Mouse (Mus musculus) embryonic stem cell, embryonic (primary cell): ENCODE data around the gene Scarf1.

ENCODE experiments used
- CTCF ChIA-PET, 4 experiments: fragments of 300-600 bp in 2 of 4; fragments of 350-600 bp in 2 of 4; sonication (Branson Sonifier 250); formaldehyde crosslinking; loops; one replicate each; lab custom pipeline; 2022; ENCODE audit warnings: inconsistent platforms in 2 of 4; lab: Charles Lee
- POLR2A ChIA-PET, 4 experiments: fragments of 300-600 bp in 2 of 4; fragments of 350-600 bp in 2 of 4; sonication (Branson Sonifier 250); formaldehyde crosslinking; loops; one replicate each; lab custom pipeline; 2022; ENCODE audit warnings: antibody characterized with exemption in 4 of 4, inconsistent platforms in 1 of 4; lab: Charles Lee

Gene Scarf1

DNA sequence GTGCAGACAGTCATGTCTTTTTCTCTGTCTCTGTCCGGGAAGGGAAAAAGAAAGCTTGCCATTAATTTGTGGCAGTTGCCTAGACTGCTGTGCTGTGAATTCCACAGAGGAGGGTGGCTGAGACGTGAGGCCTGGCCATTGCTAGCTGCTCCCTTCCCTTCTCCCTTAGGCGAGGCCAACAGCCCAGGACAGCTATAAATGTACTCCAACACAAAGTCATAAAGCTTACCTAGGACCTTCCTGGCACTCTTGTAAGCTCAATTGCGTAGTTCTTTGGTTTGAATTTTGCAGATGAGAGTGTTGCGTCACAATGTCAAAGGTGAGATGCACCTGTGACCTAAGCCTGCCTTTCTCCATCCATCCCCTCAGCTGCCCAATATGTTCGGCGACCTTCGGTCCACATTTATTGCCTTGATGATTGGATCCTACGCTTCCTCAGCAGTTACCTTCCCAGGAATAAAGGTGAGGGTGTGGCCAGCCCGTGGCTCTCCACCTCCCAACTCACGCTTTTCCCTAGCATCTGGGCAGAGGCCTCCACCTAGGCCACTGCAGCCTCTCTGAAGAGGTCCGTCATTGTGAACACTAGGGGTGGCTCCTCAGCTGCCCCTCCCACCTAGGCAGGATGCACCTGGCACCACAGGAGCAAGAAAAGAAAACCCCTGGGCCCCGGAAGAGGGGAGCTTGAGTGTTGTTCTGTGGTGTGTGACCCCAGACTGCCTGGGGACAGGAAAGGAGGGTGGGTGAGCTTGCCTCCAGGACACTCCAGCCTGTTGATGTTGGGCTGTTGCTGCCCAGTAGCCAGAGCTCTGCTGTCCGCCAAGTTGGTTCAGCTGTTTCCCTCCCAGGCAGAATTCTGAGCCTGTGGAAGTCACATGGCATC lies 47.4 kb downstream of the Scarf1 start:
- CTCF ChIA-PET = interaction anchor here in 2 of 4 experiments (0.7 to 5.9 kb wide), 3 partner anchors 12 to 29 kb away, joined by 3 to 39 read pairs (median 3); partner anchors contain the start of gene Slc43a2 (in 1 of the 2)
- POLR2A ChIA-PET = interaction anchor here in 3 of 4 experiments (0.6 to 1.7 kb wide), 12 partner anchors 8 to 45 kb away, joined by 3 to 5 read pairs (median 3); partner anchors contain the start of gene Pitpna (in 1 of the 3)

DNA sequence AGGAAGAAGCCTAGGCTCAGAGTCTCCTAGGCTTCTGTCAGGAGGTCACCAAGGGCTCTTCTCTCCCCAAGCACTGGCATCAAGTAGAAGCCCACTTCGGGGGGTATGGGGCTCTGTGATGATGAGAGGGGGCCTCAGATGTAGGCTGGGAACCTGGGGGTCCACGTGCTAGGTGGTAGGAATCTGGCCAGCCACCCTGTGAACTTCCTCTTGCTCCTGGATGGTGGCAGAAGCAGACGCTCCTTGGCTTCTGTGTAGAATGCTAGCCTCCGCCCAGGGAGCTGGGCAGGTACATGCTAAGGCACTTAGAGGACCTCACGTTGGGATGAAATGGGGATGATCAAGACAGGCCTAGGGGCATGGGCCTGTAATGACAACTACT lies 48.1 kb downstream of the Scarf1 start:
- ChIA-PET POLR2A (interaction anchor here in 3 of 4 experiments (0.6 to 1.6 kb wide), 7 partner anchors 9 to 44 kb away, joined by 3 to 5 read pairs (median 3); partner anchors contain the start of gene Pitpna (in 1 of the 3)), CTCF (no interaction called here)

DNA sequence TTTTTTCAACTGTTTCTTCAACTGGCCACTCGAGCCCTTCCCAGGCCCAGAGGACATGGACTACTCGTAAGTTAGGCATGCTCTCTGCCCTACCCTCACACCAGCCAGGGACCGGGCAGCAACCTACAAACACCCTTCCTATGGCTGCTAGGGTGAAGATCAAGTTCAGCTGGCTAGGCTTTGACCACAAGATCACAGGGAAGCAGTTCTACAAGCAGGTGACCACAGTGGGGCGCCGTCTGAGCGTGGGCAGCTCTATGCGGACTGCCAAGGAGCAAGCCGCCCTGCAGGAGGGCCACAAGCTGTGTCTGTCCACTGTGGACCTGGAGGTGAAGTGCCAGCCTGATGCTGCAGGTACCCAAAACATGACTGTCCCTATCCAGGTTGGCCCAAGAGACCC lies 49.5 kb downstream of the Scarf1 start:
- ChIA-PET CTCF (interaction anchor here in 3 of 4 experiments (0.6 to 3.3 kb wide), 5 partner anchors 11 to 940 kb away, joined by 3 to 10 read pairs (median 4); no protein-coding TSS in a partner anchor), POLR2A (interaction anchor here in 2 of 4 experiments (1.1 to 2.0 kb wide), 6 partner anchors 10 to 62 kb away, joined by 3 to 8 read pairs (median 4); no protein-coding TSS in a partner anchor)

DNA sequence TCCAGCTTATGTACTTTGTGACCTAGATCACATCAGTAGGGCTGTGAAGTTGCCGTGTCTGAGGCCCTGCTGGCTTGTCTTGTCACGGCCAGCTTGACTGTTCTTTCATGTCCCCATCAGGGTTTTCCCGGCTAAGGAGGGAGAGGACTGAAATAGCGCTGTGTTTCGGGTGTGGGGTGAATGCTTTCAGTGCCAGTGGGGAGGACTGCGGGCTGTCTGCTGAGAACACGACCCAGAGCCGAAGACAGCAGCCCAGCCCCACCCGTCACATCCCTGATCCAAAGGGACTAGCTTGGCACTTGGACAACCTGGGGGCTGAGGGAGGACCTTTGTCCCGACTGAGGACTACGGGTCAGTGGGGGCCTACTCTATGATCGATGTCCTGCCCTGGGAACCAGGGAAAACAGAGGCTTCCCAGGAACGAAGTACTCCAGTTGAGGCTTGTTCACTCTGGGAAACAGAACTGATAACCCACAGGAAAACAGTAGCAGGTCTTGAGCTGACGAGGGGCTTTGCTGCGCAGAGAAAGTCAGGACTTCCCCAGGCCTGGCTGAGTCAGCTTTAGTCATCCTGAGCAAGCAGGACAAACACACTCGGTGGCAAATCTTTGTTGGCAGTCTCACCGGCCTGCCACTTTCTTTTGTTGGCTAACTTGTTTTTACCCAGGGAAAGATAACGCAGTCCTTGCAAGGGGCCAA lies 50.7 kb downstream of the Scarf1 start:
- CTCF ChIA-PET = interaction anchor here in 2 of 4 experiments (2.0 to 3.3 kb wide), 2 partner anchors 10 to 34 kb away, joined by 6 to 10 read pairs; no protein-coding TSS in a partner anchor
- POLR2A ChIA-PET = interaction anchor here in 2 of 4 experiments (0.8 to 2.0 kb wide), 9 partner anchors 9 to 99 kb away, joined by 3 to 8 read pairs (median 4); no protein-coding TSS in a partner anchor

DNA sequence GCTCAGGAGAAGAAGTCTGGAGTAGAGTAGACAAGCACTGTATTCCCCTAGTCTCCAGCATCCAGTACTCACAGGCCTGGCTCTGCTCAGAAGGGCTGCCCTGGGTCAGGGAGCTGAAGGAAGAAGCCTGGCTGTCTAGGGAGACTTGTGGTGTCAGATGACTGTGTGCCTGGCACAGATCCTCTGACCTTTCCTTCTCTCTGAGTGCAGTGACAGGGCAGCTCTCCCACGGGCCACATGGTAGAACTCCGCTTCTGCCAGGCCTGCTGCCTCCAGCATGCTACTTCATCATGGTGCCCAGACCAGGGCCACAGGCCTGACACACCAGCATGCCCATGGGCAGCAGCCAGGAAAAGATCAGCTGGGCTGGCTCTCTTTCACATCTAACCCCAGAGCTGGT lies 52.5 kb downstream of the Scarf1 start:
- POLR2A ChIA-PET = interaction anchor here in 3 of 4 experiments (0.5 to 2.1 kb wide), 7 partner anchors 10 to 55 kb away, joined by 3 to 5 read pairs (median 4); partner anchors contain the start of gene Pitpna (in 1 of the 3)
- CTCF ChIA-PET = interaction anchor here in 2 of 4 experiments (0.6 to 1.5 kb wide), 3 partner anchors 10 to 55 kb away, joined by 3 to 4 read pairs (median 3); no protein-coding TSS in a partner anchor

DNA sequence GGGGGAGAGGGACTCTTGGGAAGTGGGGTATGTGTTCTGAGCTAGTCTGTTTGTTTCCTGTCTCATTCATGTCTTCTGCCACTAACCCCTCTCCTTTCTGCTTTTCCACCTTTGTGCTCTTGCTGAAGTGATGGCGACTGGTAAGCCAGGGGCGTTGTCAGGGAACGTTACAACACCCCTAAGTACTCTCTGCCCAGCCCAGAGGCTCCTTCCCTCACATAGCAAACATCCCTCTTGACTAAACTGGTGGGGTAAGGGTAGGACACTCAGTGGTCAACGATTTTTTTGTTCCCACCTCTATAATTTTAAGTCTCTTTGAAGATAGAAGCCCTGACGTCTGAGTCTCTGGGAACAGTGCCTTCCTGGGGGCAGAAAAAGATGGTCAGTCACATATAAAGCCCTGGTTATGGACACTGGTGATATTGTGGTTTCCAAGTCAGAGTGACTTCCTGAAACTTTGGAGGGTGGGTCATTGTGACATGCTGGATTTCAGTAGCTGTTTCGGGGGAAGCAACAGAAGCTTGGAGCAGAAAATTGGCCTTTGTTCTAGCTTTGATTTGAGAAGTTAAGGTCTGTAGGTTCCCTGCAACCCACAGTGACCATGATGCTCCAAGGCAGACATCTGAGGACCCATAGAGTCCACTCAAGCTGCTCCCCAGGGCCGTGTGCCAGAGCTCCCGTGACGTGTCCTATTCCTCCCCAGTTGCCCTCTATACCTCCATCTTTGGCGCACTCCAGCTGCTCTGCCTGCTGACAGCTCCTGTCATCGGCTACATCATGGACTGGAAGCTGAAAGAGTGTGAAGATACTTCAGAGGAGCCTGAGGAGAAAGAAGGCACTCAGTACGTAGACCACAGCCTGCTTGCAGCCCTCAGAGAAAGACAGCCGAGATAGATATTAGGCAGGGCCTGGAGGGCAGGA lies 53.2 kb downstream of the Scarf1 start:
- ChIA-PET CTCF (interaction anchor here in 2 of 4 experiments (0.6 to 1.5 kb wide), 3 partner anchors 9 to 56 kb away, joined by 3 to 4 read pairs (median 3); no protein-coding TSS in a partner anchor), POLR2A (interaction anchor here in 2 of 4 experiments (0.9 to 2.1 kb wide), 4 partner anchors 21 to 56 kb away, joined by 3 to 5 read pairs (median 4); partner anchors contain the start of gene Pitpna (in 1 of the 2))

DNA sequence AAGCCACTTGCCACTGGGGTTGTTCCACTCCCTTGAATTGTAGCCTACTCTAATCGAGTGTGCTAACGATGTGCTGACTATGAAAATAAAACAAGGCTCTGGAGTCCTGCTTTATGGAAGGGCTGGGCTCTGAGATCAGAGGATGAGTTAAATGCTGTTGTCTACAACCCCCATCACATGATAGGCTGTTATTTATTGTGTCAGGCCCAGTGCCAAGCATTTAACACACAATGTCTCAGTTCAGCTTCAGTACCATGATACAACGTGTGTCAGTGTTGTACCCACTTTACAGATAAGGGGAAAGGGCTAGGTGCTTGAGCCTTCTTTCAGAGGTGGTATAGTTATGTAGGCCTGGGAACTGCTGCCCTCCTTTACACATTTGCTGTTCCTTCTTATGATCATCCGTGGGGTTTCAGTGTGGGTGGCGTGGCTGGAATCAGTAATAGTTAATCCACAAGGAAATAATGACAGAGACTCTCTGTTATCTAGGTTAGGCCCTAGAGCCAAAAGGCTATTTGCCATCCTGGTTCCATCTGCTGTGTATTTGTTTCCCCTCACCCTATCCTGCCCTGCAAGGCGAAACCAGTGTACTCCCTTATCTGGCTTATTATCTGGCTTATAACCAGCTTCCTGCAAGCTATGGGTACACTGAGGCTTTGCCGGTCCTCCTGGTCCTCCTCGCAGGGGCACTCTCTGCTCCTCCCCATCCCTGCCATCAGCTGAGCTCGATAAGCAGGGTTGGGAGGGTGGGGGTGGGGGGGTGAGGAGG lies 54.2 kb downstream of the Scarf1 start:
- CTCF ChIA-PET = interaction anchor here in 2 of 4 experiments (0.7 to 1.5 kb wide), 2 partner anchors 10 to 57 kb away, joined by 3 to 4 read pairs; no protein-coding TSS in a partner anchor
- POLR2A ChIA-PET = interaction anchor here in 1 of 4 experiments (1.7 kb wide), 1 partner anchor 10 kb away, joined by 5 read pairs; no protein-coding TSS in a partner anchor

DNA sequence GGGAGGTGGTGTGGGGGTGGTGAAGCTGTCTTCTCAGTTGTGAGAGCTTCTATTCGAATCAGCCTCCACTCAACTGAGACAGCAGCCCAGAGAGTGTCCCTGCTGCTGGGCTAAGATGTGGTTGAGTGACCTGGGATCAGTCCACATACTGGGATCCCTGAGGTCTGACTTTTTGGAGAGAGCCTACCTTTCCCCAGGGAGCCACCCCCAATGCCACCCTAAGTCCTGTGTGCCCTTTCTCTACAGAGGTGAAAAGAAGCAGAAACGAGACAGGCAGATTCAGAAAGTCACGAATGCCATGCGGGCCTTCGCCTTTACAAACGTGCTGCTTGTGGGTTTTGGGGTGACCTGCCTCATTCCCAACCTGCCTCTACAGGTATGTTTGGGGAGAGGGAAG lies 54.8 kb downstream of the Scarf1 start:
- CTCF ChIA-PET = interaction anchor here in 1 of 4 experiments (0.7 kb wide), 1 partner anchor 10 kb away, joined by 4 read pairs; no protein-coding TSS in a partner anchor
- POLR2A ChIA-PET = interaction anchor here in 1 of 4 experiments (1.7 kb wide), 1 partner anchor 10 kb away, joined by 5 read pairs; no protein-coding TSS in a partner anchor

DNA sequence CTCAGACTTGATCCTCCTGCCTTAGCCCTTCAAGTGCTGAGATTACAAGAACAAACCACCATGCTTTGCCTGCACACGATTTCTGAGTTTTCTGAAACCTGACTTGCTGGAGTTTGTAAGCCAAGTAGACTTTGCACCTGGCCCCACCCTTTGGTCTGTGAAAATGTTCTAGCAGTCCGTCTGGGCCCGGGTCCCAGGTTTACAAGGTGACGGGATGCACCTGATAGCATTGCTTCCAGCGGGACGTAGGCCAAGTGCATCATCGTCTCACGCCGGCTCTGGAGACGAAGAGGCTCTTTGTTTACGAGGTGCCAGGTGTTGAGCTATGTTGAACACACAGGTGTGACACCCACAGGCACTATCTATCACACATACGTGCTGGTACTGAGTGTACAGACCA lies 55.6 kb downstream of the Scarf1 start:
- ChIA-PET CTCF (no interaction called here), POLR2A (interaction anchor here in 1 of 4 experiments (1.7 kb wide), 1 partner anchor 11 kb away, joined by 5 read pairs; no protein-coding TSS in a partner anchor)

DNA sequence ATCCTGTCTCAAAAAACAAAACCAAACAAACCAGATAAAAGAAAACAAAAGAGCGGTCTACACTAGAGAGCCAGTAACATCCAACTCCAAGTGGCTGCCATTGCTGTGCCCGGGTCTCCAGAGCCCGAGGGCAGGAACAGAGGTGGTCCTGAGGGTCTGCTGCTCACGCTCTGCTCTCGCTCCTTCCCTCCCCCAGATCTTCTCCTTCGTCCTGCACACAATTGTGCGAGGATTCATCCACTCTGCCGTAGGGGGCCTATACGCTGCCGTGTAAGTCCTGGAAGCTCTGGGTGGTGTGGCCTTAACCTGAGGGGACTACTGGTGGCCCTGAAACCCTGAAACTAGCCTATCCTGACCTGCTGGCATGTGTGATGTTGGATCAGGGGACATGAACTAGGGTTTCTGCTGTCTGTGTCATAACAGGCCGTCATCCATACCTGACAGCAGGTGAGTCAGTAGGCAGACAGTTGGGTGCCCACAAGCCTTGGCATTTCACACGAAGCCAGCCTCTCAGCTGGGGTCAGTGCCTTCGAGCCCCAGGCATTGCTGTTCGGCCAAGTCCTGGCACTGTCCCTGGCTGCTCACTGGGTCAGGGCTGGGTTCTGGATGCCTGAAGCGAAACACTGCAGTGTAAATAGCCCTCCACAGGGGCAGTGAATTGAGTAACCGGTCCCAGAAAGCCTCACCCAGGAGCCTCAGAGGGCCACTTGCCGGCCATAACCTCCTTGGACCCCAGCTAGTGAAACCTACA lies 57.2 kb downstream of the Scarf1 start:
- ChIA-PET POLR2A (interaction anchor here in 2 of 4 experiments (0.7 to 1.3 kb wide), 3 partner anchors 9 to 60 kb away, joined by 3 to 4 read pairs (median 3); no protein-coding TSS in a partner anchor), CTCF (interaction anchor here in 2 of 4 experiments (0.6 to 4.9 kb wide), 3 partner anchors 39 to 590 kb away, joined by 3 to 49 read pairs (median 3); partner anchors contain the start of gene Slc43a2 (in 1 of the 2))

DNA sequence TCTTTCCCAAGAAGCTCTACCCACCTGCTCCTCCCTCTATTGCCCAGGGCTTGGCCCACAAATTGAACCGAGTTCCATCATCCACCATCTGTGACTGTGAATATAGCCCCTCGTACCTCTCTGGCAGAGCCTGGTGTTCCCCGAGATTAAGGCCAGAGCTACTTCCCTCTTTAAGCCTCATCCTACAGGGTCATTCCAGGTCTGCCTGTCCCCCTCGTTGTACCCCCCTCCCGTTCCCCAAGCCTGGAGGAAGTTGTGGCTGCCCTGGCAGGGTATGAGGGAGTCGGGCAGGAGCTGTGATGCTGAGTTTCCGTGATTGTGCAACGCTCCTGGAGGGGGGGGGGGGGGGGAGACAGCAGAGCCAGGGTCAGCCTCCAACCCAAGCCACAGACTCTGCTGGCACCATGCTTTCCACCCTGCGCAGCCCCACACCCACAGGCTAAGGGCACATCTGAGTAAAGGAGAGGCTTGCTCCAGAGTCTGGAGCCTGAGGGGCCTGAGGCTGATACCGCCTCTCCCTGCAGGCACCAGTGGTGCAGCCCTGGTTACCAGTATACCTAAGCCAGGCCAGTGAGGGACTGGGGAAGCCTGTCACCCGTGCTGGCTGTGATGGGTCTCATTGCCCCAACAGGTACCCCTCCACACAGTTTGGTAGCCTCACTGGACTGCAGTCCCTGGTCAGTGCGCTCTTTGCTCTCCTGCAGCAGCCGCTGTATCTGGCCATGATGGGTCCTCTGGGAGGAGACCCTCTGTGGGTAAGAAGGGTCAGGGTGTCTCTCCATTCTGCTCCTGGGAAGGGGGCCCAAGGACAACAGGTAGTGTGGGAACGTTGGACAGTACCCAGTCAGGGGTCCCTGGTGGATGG lies 58.0 kb downstream of the Scarf1 start:
- CTCF ChIA-PET = interaction anchor here (0.6 to 4.9 kb wide), 8 partner anchors 13 to 590 kb away, joined by 3 to 49 read pairs (median 4); partner anchors contain the start of genes Slc43a2 (in 2 of the 4), Pitpna (in 1 of the 4) and Rilp (in 1 of the 4)
- POLR2A ChIA-PET = interaction anchor here in 3 of 4 experiments (0.6 to 3.6 kb wide), 10 partner anchors 10 to 110 kb away, joined by 3 to 18 read pairs (median 4); partner anchors contain the start of genes Slc43a2 (in 2 of the 3), Prpf8 (in 1 of the 3), Rilp (in 1 of the 3) and Tlcd2 (in 1 of the 3)

DNA sequence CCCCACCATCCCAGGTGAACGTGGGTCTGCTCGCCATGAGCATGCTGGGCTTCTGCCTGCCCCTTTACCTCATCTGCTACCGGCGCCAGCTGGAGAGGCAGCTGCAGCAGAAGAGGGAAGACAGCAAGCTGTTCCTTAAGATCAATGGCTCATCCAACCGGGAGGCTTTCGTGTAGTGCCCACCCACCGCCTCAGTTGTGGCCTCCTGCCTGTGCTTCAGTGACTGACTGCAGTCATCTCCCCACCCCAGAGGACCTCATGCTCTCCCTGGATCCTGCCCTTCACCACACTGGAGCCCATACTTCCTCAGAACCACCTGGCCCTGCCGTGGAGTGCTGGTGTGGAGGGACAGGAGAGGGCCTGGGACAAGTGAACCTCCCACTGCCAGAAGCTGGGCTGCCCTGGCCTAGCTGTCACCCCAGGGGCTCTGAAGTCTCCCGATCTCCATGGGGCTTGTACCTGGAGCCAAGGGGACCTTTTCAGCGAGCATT lies 59.0 kb downstream of the Scarf1 start:
- ChIA-PET POLR2A (interaction anchor here in 3 of 4 experiments (0.6 to 3.6 kb wide), 14 partner anchors 8 to 142 kb away, joined by 3 to 18 read pairs (median 4); partner anchors contain the start of genes Pitpna (in 2 of the 3), Slc43a2 (in 2 of the 3), Prpf8 (in 1 of the 3) and Rilp (in 1 of the 3)), CTCF (interaction anchor here (0.6 to 4.9 kb wide), 14 partner anchors 12 to 62 kb away, joined by 3 to 49 read pairs (median 4); partner anchors contain the start of genes Slc43a2 (in 3 of the 4), Pitpna (in 1 of the 4) and Rilp (in 1 of the 4))
